Mouse (Mus musculus) inflammation-experienced regulatory T-cells, adult 6 months (primary cell): ENCODE data around the gene Adam22. TPM values are rescaled to one million over a fixed set of nuclear protein-coding genes. Genes with fewer than 3 reads are reported as not detected.

Experiments used
- ATAC-seq: one replicate; pipeline ENCODE4 v1.8.0; 2017
- polyA plus RNA-seq, 3 experiments: library from polyadenylated mRNA; unstranded; fragments of 100-300 nt; shearing (Covaris generic); gene quantifications; one replicate each; pipeline ENCODE4 v1.2.1; 2017

Adam22 gene
- polyA plus RNA-seq, 3 experiments from 2014 or later: 0.59 to 1.2 (median 0.67) TPM

- no peak for ATAC-seq
Measured at GRCm38 (mm10) chr5:8146146-8146545, 221.8 kb downstream of the Adam22 start.

DNA sequence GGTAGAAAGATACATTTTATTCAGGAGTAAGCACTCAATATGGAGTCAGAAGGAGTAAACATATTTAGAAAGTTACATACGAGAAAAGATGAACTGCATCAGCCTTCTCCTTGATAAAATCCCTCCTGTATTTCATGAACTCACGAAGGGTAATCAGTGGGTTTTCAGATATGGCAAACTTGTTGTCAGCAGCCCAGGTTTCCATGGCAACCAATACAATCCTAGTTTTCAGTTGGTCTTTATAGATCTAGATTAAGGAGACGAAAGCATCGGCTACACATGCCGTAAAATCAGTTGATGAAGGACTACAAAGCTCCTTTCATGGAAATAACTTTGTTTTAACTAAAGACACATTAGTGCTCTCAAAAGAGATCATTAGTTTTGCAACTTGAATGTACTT, 222.5 kb downstream of the Adam22 start:
- no peak for ATAC-seq

GRCm38 (mm10) chr5:8132546-8132945, 235.4 kb downstream of the Adam22 start:
- ATAC-seq: no peak

DNA sequence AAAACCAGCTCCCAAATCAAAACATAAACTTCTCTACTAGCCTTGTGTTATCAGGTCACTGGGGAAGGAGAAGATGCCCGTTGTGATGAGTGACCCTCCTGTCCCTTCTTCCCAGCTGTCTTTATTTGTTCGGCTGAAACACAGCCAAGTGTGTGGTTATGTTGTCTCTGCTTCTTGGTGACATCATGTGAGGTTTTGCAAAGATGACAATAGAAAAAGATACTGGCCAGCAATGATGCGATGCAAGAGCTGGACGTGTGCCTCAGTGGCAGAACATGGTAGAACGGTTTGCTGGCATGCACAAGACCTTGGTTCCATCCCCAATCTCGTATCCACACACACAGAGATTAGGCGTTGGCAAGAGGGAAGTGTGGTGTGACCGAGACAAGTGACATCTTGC, 236.0 kb downstream of the Adam22 start:
- no peak for ATAC-seq

DNA sequence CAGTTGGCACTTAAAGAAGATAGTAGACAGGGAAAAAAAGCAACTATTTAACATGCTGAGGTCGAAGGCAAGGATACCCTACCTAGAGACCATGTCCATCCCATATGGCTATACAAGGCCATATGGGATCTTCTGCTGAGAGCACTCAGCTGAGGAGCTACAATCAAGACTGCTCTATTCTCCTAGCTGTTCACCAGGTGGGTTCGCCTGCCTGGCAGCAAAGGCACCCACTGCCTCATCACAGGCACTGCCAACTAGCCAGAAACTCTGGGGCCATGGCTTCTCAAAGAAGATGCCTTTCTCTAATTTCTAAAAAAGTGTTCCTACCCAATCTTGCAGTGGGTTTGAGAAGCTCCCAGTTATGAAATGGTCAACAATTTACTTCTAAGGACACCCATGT, 238.2 kb downstream of the Adam22 start:
- ATAC-seq: no peak

- ATAC-seq: no peak
Measured at GRCm38 (mm10) chr5:8120926-8121325, 247.0 kb downstream of the Adam22 start.

GRCm38 (mm10) chr5:8120087-8120486, 247.9 kb downstream of the Adam22 start:
- no peak for ATAC-seq

- no peak for ATAC-seq
Measured at GRCm38 (mm10) chr5:8116561-8117168, 251.3 kb downstream of the Adam22 start.

DNA sequence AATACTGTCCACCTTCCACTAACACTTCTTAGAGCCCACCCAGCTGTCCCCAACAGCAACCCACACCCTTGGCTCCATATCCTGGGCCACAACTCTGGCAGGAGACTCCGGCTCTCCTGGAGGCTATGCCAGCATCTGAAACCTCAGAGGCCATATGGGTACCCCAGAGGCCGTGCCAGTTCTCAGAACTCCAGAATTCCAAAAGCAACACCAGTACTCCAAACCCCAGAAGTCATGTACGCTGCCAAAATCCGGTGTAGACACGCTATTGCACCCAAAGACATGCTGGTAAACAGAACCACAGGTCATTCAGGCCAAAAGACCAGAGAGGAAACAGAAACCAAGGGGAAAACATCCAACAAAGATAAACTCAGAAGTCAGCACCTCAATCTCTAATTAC, 255.7 kb downstream of the Adam22 start:
- ATAC-seq: no peak

GRCm38 (mm10) chr5:8111691-8112090, 256.3 kb downstream of the Adam22 start:
- ATAC-seq: no peak

DNA sequence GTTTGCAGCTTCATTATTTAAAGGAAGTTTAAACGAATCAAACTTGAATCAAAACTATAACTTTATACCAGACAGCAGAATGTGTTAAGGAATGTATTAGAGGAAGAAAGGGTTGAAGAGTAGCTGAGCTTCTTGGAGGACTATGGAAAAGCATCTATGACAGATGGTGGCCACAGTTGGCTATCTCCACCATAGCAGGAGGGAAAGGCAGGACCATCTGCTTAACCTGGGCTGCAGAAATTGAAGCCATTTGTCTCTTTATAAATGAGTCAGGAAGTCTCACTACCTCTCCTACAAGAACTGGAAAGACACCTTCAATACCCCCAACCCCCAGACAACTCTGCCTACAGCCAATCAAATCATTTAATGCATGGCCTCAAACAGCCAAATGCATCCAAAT, 272.3 kb downstream of the Adam22 start:
- ATAC-seq: no peak

DNA sequence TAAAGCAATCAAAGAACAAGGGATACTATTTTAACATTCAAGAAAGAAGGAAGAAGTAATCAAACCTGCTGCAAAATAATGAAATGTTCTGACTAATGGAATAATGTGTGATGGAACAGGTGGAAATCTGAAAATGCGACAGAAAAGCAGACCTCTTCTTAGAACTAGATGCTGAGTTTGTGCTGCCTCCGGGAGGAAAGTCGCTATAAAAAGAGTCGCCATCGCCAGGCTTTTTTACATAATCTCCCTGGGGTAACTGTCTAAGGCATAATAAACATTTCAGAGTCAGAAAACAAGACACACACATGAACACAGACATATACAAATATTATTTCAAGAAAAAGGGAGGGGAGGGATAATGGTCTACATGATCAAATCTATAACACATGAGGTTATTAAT, 273.0 kb downstream of the Adam22 start:
- no peak for ATAC-seq

GRCm38 (mm10) chr5:8088147-8088546, 279.8 kb downstream of the Adam22 start:
- no peak for ATAC-seq

GRCm38 (mm10) chr5:8085661-8086060, 282.3 kb downstream of the Adam22 start:
- ATAC-seq: no peak

DNA sequence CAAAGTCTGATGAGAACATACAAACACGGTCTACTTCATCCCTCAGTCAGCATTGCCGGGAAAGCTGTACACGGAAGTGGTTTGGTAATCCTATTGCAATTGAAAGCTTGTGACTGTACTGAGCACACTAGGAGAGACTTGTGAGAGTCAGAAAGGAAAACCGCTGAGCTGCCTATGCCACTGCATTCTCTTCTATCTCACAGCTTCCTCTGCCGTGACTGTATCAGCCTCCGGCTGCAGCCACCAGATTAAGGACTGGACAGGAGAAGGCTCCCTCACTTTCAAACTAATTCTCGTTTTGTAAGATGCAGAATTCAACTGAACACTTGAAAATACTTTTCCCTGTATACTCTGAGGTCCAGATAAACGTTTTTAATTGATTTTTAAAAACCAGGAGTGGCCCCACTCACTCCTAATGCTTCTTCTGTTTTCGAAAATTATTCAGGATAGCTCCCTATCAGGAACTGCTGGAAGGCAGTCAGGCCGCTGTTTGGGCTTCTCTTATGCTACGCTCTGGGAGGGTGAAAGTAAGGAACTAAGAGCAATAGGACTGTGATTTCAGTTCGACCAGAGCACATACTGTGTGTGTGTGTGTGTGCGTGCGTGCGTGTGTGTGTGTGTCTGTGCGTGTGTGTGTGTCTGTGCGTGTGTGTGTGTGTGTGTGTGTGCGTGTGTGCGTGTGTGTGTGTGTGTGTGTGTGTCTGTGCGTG, 285.0 kb downstream of the Adam22 start:
- no peak for ATAC-seq

DNA sequence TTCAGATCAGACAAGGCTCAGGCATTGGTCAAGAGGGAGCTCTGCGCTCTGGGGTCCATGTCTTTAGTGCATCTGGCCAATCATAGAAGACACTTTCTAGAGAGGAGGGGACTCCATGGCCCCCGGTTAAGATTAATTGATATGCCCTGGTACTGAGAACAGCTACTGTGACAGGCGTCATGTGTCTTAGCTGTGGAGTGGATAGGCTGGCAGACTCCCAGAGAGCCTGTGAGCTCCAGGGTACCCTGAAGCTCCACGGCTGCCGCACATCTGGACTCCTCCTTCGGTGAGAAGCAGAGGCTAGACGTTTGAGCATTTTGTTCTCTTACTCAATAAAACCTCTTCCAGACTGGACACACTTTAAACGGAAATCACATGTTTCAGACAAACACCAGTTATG, 290.5 kb downstream of the Adam22 start:
- no peak for ATAC-seq

DNA sequence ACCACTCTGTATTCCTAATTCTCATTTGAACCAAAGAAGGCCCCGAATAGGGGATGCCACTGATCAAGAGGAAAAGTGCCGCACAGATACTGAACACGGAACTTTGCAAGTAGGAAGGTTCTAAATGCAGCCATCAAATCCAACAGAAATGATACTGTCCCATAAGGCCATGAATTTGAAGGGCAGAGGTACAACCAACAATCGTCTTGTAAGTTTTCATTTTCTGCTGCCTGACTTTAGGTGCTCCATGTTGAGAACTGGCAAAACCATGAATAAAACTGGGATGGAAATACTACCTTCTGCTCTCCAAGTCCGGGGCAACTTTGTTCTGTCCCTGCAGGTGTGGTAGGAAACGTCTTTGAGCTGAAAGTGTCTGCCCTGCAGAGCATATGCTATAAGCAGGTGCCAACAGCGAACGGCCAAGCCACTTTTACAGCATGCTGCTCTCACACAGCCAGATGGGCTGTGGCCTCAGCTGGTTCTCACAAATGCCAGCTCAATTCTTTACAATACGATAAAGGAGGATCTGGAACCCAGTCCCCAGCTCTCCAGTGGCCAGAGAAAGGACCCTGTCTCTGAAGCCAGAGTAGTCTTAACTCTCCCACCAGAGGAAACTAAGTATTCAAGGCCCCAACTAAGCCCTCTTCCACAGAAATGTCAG, 293.9 kb downstream of the Adam22 start:
- ATAC-seq: no peak

DNA sequence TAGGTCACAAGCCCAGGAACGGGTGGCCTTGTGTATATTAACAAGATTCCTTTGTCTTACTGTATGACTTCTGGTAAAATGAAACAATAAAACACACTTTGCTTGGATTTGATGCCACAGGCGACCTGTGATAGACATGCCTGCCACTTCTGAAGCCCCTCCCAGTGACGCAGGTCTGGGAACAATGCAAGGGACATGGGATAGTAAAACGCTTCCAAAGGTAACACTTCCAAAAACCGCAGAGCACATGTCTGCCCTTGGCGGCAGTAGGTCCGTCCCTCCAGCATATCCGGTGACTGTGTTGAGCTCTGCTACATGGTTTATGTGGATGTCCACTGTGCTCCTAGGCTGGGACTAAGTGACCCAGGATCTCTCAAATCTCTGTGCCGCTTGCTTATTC, 294.6 kb downstream of the Adam22 start:
- ATAC-seq: no peak

DNA sequence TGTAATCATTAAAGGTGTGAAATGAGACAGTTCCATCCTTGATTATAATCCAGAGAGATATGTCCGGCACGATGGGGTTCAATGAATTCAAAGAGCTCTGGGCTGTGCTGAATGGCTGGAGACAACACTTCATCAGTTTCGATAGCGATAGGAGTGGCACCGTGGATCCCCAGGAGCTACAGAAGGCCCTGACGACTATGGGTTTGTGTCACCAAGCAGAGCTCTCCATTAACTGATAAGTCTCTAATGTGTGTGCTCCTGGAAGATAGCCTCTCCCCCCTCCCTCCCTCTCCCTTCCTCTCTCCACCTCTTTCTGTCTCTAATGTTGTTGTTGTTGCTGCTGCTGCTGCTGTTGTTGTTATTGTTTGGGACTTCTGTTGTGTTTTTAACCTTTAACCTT, 304.8 kb downstream of the Adam22 start:
- no peak for ATAC-seq

DNA sequence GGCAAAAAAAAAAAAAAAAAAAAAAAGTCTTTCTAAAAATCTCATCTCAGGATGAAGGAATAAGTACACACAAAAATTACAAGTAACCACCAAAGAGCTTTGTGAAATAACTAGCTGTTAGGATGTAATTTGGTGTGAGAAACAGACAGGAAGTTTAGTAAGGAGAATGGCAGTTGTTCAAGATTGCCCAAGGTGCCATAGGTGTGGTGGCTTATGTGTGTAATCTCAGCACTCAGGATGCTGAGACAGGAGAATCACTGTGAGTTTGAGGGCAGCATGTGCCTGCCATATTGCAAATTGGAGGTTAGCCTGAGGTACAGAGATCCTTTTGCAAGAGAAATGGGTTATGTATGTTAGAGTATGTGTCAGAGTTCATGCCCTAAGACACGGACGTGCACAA, 305.5 kb downstream of the Adam22 start:
- no peak for ATAC-seq

- ATAC-seq: no peak
Measured at GRCm38 (mm10) chr5:8058056-8058455, 309.9 kb downstream of the Adam22 start.

- ATAC-seq: peak; percentile 4
Measured at GRCm38 (mm10) chr5:8057018-8057323, 311.0 kb downstream of the Adam22 start.

DNA sequence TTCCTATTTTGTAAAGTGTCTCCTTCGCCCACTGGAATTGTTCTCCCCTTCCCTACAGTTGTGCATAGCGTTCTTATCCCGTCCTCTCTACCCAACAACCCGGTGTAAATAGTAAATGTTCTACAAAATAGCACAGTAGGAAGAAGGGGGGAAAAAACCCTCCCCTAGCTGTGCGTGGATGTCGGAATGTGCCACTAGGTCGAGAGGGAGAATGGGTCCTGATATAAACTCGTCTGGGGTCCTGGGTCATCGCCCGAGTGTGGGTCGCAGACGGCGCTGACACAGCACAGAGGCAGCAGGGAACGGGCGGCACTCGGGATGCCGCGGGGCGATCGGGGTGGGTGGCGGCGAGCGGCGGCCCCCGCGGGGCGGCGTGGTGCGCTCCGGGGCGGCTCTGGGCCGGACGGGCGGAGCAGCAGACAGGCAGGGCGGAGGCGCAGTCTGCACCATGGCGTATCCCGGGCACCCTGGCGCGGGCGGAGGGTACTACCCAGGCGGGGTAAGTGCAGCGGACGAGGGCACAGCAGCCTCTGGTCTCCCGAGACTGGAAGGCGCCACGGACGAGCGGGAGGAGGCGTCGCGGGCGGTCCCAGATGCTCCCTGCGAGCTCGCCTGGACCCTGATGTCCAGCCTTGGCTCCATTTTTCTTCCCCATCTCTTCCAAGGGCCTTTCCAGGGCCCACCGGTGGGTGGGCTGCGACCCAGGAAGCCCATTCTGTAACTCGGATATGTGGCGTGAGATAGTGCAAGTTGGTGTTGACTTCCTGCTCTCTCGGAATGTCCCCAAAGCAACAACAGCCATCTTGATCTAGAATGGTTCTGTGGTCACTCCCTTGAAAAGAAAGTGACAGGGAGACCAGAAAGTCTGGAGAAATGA, 311.6 kb downstream of the Adam22 start:
- peak; percentile 90 for ATAC-seq
